Mouse (Mus musculus): ENCODE data around the gene Olfr1369-ps1. TPM values are rescaled to one million over a fixed set of nuclear protein-coding genes. Genes with fewer than 3 reads are reported as not detected.
"Not testable (repeated sequence)": the region's sequence is repeated elsewhere in the genome, so short reads cannot be mapped to it uniquely, and the experiment has no call there.

Gene Olfr1369-ps1
- polyA plus RNA-seq (2014; fragmentation: Nextera tagmentation; extraction: Ambion mirVana), result not detected in 2 replicates

GRCm38 (mm10) chr13:21111183-21111582 lies at the start of gene Olfr1369-ps1:
Gene Olfr1369-ps1 (plus strand): TSS chr13:21111483.
- H3K27me3 ChIP-seq (ENCODE audit: control insufficient read depth, insufficient read depth, low read length); H3K4me2 ChIP-seq (ENCODE audit: low read depth, low read length); H3K4me1 ChIP-seq (ENCODE audit: control insufficient read depth, insufficient read depth, low read length); H3K4me3 ChIP-seq (ENCODE audit: low read depth, low read length); ATAC-seq (ENCODE audit: low read depth); H3K36me3 ChIP-seq (ENCODE audit: control insufficient read depth, insufficient read depth, low read length); H3K27ac ChIP-seq (ENCODE audit: low read depth, low read length); H3K9ac ChIP-seq (replicated peaks; ENCODE audit: low read depth, low read length); H3K9me3 ChIP-seq (ENCODE audit: control insufficient read depth, low read length): not testable (repeated sequence)
- WGBS, result 73% methylated on average over 3 of the region's 3 CpGs

GRCm38 (mm10) chr13:21066021-21066420 lies 45.3 kb upstream of the Olfr1369-ps1 start:
- Histone ChIP-seq H3K27me3 (ENCODE audit: control insufficient read depth, insufficient read depth, low read length) (no peaks in the 10 kb centered on the region), H3K27ac (ENCODE audit: low read depth, low read length) (no peak overlapping the region), H3K9me3 (ENCODE audit: control insufficient read depth, low read length) (no peaks in the 10 kb centered on the region), H3K4me1 (ENCODE audit: control insufficient read depth, insufficient read depth, low read length) (no peaks in the 10 kb centered on the region), H3K9ac (replicated peaks; ENCODE audit: low read depth, low read length) (no peak overlapping the region), H3K4me3 (ENCODE audit: low read depth, low read length) (no peak overlapping the region), H3K36me3 (ENCODE audit: control insufficient read depth, insufficient read depth, low read length) (no peaks in the 10 kb centered on the region), H3K4me2 (ENCODE audit: low read depth, low read length) (no peak overlapping the region)
- 83% methylated on average over 2 of the region's 2 CpGs for WGBS
- no peak for ATAC-seq (ENCODE audit: low read depth)

- Histone ChIP-seq H3K4me1 (ENCODE audit: control insufficient read depth, insufficient read depth, low read length) (no peaks in the 10 kb centered on the region), H3K36me3 (ENCODE audit: control insufficient read depth, insufficient read depth, low read length) (no peaks in the 10 kb centered on the region), H3K4me3 (ENCODE audit: low read depth, low read length) (no peak within 1 kb of the TSS), H3K9ac (replicated peaks; ENCODE audit: low read depth, low read length) (no peak within 1 kb of the TSS), H3K27me3 (ENCODE audit: control insufficient read depth, insufficient read depth, low read length) (no peaks in the 10 kb centered on the region), H3K27ac (ENCODE audit: low read depth, low read length) (no peak within 1 kb of the TSS), H3K9me3 (ENCODE audit: control insufficient read depth, low read length) (no peaks in the 10 kb centered on the region), H3K4me2 (ENCODE audit: low read depth, low read length) (no peak within 1 kb of the TSS)
- 82% methylated on average over 3 of the region's 3 CpGs for WGBS
- no peak for ATAC-seq (ENCODE audit: low read depth)
Measured at GRCm38 (mm10) chr13:21074847-21075246, 36.4 kb upstream of the Olfr1369-ps1 start, which contains the start of gene Olfr1370. Gene Olfr1370 (minus strand): TSS chr13:21074947.

- Histone ChIP-seq H3K36me3 (ENCODE audit: control insufficient read depth, insufficient read depth, low read length) (no peaks in the 10 kb centered on the region), H3K27ac (ENCODE audit: low read depth, low read length) (no peak overlapping the region), H3K4me2 (ENCODE audit: low read depth, low read length) (no peak overlapping the region), H3K27me3 (ENCODE audit: control insufficient read depth, insufficient read depth, low read length) (no peaks in the 10 kb centered on the region), H3K9ac (replicated peaks; ENCODE audit: low read depth, low read length) (no peak overlapping the region), H3K4me1 (ENCODE audit: control insufficient read depth, insufficient read depth, low read length) (no peaks in the 10 kb centered on the region), H3K9me3 (ENCODE audit: control insufficient read depth, low read length) (no peaks in the 10 kb centered on the region), H3K4me3 (ENCODE audit: low read depth, low read length) (no peak overlapping the region)
- ATAC-seq (ENCODE audit: low read depth), result no peak
- 90% methylated on average over 2 of the region's 2 CpGs for WGBS
Measured at GRCm38 (mm10) chr13:21082686-21083085, 28.6 kb upstream of the Olfr1369-ps1 start.

GRCm38 (mm10) chr13:21109759-21110158 lies 1.5 kb upstream of the Olfr1369-ps1 start:
- Histone ChIP-seq H3K4me1 (ENCODE audit: control insufficient read depth, insufficient read depth, low read length) (no peaks in the 10 kb centered on the region), H3K4me3 (ENCODE audit: low read depth, low read length) (no peak overlapping the region), H3K4me2 (ENCODE audit: low read depth, low read length) (no peak overlapping the region), H3K9ac (replicated peaks; ENCODE audit: low read depth, low read length) (no peak overlapping the region), H3K27ac (ENCODE audit: low read depth, low read length) (no peak overlapping the region), H3K27me3 (ENCODE audit: control insufficient read depth, insufficient read depth, low read length) (no peaks in the 10 kb centered on the region), H3K9me3 (ENCODE audit: control insufficient read depth, low read length) (no peaks in the 10 kb centered on the region), H3K36me3 (ENCODE audit: control insufficient read depth, insufficient read depth, low read length) (no peaks in the 10 kb centered on the region)
- no peak for ATAC-seq (ENCODE audit: low read depth)
- WGBS, result 92% methylated on average over 3 of the region's 3 CpGs

- WGBS, result 87% methylated on average over 6 of the region's 6 CpGs
- no peak for ATAC-seq (ENCODE audit: low read depth)
- Histone ChIP-seq H3K36me3 (ENCODE audit: control insufficient read depth, insufficient read depth, low read length) (no peaks in the 10 kb centered on the region), H3K27ac (ENCODE audit: low read depth, low read length) (no peak overlapping the region), H3K4me2 (ENCODE audit: low read depth, low read length) (no peak overlapping the region), H3K4me3 (ENCODE audit: low read depth, low read length) (no peak overlapping the region), H3K4me1 (ENCODE audit: control insufficient read depth, insufficient read depth, low read length) (no peaks in the 10 kb centered on the region), H3K9ac (replicated peaks; ENCODE audit: low read depth, low read length) (no peak overlapping the region), H3K27me3 (ENCODE audit: control insufficient read depth, insufficient read depth, low read length) (no peaks in the 10 kb centered on the region), H3K9me3 (ENCODE audit: control insufficient read depth, low read length) (no peaks in the 10 kb centered on the region)
Measured at GRCm38 (mm10) chr13:21110441-21110840, 842 bp upstream of the Olfr1369-ps1 start.

- no peak overlapping the region for H3K4me3 ChIP-seq (ENCODE audit: low read depth, low read length)
- no peaks in the 10 kb centered on the region for H3K27me3 ChIP-seq (ENCODE audit: control insufficient read depth, insufficient read depth, low read length)
- ATAC-seq (ENCODE audit: low read depth), result no peak
- H3K9me3 ChIP-seq (ENCODE audit: control insufficient read depth, low read length), result no peaks in the 10 kb centered on the region
- no peak overlapping the region for H3K9ac ChIP-seq (replicated peaks; ENCODE audit: low read depth, low read length)
- WGBS, result 91% methylated on average over 4 of the region's 4 CpGs
- H3K4me1 ChIP-seq (ENCODE audit: control insufficient read depth, insufficient read depth, low read length), result no peaks in the 10 kb centered on the region
- no peak overlapping the region for H3K27ac ChIP-seq (ENCODE audit: low read depth, low read length)
- H3K4me2 ChIP-seq (ENCODE audit: low read depth, low read length), result no peak overlapping the region
- H3K36me3 ChIP-seq (ENCODE audit: control insufficient read depth, insufficient read depth, low read length), result no peaks in the 10 kb centered on the region
Measured at GRCm38 (mm10) chr13:21114121-21114520, 2.8 kb downstream of the Olfr1369-ps1 start.

- not testable (repeated sequence) for H3K4me3 ChIP-seq (ENCODE audit: low read depth, low read length); H3K27ac ChIP-seq (ENCODE audit: low read depth, low read length); H3K27me3 ChIP-seq (ENCODE audit: control insufficient read depth, insufficient read depth, low read length); H3K9me3 ChIP-seq (ENCODE audit: control insufficient read depth, low read length); H3K4me2 ChIP-seq (ENCODE audit: low read depth, low read length); ATAC-seq (ENCODE audit: low read depth); H3K36me3 ChIP-seq (ENCODE audit: control insufficient read depth, insufficient read depth, low read length); H3K9ac ChIP-seq (replicated peaks; ENCODE audit: low read depth, low read length); H3K4me1 ChIP-seq (ENCODE audit: control insufficient read depth, insufficient read depth, low read length)
- WGBS, result 82% methylated on average over 3 of the region's 3 CpGs
Measured at GRCm38 (mm10) chr13:21129339-21129738, 18.1 kb downstream of the Olfr1369-ps1 start, which contains the start of gene Olfr263. Gene Olfr263 (plus strand): TSS chr13:21129639.

- Histone ChIP-seq H3K4me2 (ENCODE audit: low read depth, low read length) (no peak overlapping the region), H3K27me3 (ENCODE audit: control insufficient read depth, insufficient read depth, low read length) (no peaks in the 10 kb centered on the region), H3K9me3 (ENCODE audit: control insufficient read depth, low read length) (no peaks in the 10 kb centered on the region), H3K4me1 (ENCODE audit: control insufficient read depth, insufficient read depth, low read length) (no peaks in the 10 kb centered on the region), H3K27ac (ENCODE audit: low read depth, low read length) (no peak overlapping the region), H3K4me3 (ENCODE audit: low read depth, low read length) (no peak overlapping the region), H3K9ac (replicated peaks; ENCODE audit: low read depth, low read length) (no peak overlapping the region), H3K36me3 (ENCODE audit: control insufficient read depth, insufficient read depth, low read length) (no peaks in the 10 kb centered on the region)
- ATAC-seq (ENCODE audit: low read depth), result no peak
- WGBS, result 41% methylated on average over 8 of the region's 8 CpGs
Measured at GRCm38 (mm10) chr13:21142421-21142820, 31.1 kb downstream of the Olfr1369-ps1 start.

Measured in neural tube, embryonic 14.5 days (tissue).